Mouse (Mus musculus) heart, postnatal 10 days (tissue): ENCODE data around the gene Mettl7a1. TPM values are rescaled to one million over a fixed set of nuclear protein-coding genes. Genes with fewer than 3 reads are reported as not detected.
"Not testable (repeated sequence)": the region's sequence is repeated elsewhere in the genome, so short reads cannot be mapped to it uniquely, and the experiment has no call there.

ENCODE experiments used
- DNase-seq, 2 experiments: peaks; one replicate each; pipeline ENCODE4 v3.0.0; 2021
- intact Hi-C: fragments of 180-260 bp; cut with DNase I; formaldehyde crosslinking; loops from one replicate; pipeline ENCODE4 v1.15.1; 2025
- total RNA-seq, 2 experiments: library from RNA; stranded (reverse); gene quantifications; 2 replicates each; pipeline ENCODE4 v1.2.3; 2021

Mettl7a1 gene
- total RNA-seq, 2 experiments from 2014 or later, result 19.6 to 22.9 TPM

DNA sequence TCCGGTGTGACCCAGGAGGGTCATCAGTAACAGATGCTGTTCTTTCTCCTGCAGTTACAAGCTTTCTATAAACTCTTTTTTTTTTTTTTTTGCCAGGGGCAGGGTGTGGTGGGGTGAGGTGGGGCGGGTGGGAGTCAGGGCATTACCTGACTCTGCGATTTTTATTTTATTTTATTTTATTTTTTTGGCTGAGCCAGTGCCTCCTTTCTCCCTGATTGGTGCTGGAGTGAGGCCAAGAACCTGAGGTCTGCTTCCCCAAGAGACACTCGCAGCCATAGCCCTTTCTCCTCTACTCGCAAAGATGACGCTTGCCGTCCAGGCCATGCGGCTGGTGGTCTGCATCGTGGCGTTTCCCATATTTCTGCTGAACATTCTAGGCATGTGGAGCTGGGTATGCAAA is 30.7 kb downstream of the Mettl7a1 start, which contains the start of gene Mettl7a3:
TSS of gene Mettl7a3 (plus strand) at position 301 of the 400 bp plus-strand sequence.
- no peak for DNase-seq
- intact Hi-C loops, result loop anchor here (5.0 kb wide), 1 partner anchor 128 kb away; no protein-coding TSS in a partner anchor

DNA sequence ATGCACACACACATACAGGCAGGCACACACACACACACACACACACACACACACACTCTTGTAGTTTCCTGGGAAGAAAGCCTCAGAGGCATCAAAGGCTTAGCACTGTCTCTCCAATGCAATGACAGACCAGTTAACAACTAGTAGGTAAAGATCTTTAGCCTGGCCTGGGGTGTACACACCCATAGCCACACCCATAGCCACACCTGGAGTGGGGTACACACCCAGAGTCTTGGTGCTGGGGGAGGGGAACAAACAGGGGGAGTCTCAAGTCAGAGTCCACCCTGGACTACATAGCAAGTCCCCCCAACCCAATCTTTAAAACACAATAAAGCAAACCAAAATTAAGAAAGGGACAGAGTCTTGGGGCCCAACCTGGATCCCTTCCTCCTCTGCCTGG is 33.4 kb downstream of the Mettl7a1 start:
- intact Hi-C loops, result loop anchor here (5.0 kb wide), 1 partner anchor 125 kb away; no protein-coding TSS in a partner anchor
- not testable (repeated sequence) for DNase-seq

DNA sequence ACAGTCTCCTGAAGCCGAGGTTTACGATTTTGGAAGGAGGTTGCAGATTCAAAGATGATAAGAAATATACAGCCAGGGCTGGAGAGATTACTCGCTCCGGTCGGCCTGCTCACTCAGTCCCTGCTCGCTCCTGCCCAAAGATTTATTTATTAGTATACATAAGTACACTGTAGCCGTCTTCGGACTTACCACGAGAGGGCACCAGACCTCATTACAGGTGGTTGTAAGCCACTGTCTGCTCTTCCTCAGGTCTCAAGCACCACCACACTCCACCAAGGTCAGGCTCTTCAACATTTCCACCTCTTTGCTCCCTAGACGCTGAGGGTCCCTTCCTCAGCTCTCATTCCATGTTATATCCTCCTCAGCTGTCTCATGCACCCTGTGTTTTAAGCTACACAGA is 33.9 kb downstream of the Mettl7a1 start:
- peak; percentile 56 to 70 for DNase-seq
- intact Hi-C loops, result loop anchor here (5.0 kb wide), 1 partner anchor 124 kb away; no protein-coding TSS in a partner anchor

DNA sequence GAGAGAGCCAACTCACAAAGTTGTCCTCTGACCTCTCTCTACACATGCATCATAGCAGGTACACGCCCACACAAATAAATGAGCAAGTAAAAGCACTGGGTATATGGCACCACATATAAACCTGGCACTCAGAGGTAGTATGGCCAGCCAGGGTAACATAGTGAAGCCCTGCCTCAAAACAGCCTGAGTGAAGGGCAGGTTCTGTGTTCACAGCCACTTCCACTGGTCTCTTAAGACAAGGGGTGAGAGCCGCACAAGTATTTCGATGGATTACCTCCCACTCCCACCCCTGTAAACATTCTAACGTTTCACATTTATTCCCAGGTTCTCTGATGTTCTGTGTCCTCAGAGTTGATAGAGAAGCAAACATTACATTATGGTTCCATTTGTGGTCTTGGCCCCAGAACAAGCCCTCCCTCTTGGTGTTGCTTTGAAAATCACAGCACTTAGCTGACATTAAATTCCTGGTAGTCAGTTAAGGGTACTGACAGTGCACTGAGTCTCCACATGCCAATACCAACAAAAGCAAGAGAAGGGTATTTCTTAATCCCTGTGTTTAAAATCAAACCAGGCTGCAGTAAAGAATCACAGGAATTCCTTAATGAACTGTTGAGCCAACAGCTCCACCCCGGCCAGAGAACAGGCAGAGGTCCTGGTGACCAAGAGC is 37.5 kb downstream of the Mettl7a1 start:
- DNase-seq, intact Hi-C loops: not testable (repeated sequence)

DNA sequence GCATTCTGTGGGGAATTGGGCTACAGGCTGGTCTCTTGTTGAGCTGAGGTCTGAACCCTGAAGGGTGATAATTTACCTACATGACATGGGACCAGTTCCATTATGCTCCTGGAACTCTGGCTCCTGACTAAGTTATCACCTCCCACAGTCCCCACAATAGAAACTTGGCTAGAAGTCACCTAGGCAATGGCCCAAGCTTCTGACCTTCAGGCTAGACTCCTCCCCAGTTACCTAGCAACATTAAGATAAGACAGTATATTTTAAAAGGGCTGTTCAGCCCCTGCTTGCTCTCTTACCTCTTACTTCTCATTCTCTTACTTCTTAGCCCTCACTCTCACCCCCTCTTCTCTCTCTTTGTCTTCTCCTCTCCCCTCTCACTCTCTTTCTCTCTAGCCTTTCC is 41.5 kb downstream of the Mettl7a1 start:
- intact Hi-C loops, result no loop called here
- peak; percentile 64 to 67 for DNase-seq

DNA sequence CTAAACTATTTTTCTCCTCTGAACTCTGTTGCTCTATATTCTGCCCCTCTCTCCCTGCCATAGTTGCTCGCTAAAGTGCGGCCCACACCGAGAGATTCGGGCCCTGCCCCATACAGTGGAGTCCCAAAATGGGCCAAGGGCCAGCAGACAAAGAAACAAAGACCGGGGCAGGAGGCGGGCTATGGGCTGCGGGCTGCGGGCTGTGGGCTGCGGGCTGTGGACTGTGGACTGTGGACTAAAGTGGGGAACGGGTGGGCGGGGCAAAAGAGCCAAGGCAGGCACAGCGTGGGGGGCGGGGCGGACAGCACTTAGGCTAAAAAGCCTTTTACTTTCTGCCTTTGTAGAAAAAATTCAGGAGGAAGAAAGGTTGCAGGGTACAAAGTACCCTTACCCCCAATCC is 42.8 kb downstream of the Mettl7a1 start:
- intact Hi-C loops, result no loop called here
- no peak for DNase-seq

DNA sequence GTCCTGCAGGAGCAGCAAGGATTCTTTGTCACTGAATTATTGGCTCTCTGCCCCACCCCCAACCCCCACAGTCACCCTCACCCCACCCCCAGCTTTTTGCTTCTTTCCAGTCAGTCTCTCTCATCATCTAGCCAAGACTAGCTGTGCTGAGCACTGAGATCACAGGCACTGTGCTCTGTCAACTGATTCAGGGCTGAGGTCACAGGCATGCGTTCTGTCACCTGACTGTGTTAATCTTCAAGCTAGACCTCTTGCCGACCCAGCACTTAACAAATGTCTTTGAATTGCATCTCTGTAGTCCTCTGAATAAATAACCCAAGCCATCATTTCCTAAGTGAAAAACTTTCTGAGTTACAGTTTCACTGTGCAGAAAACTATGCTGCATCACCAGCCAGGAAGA is 45.6 kb downstream of the Mettl7a1 start:
- DNase-seq, result no peak
- intact Hi-C loops, result no loop called here

DNA sequence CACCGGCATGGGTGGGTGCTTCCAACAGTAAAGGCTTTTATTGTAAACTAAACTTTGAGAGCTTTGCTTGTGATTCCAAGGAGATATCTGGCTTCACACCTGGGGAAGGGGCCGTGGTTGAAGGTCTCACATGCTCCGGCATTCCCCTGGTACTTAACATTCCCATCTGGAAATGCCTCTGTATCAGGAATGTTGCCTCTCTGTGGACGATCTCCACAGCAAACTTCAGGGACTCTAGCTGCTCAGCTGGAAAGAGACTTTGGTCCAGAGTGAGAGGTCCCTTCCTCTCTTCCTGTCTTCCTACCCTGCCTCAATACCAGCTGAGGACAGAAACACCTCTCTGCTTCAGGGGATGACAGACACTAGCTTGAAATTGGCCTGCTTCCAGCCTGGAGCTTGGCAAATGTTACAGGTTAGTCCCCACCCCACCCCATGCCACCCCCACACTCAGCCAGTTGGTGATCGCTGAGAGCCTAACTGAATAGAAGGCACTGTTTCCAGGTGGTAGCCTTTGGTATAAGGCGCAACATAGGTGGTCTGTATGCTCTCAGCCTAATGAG is 47.6 kb downstream of the Mettl7a1 start:
- no peak for DNase-seq
- intact Hi-C loops, result no loop called here

DNA sequence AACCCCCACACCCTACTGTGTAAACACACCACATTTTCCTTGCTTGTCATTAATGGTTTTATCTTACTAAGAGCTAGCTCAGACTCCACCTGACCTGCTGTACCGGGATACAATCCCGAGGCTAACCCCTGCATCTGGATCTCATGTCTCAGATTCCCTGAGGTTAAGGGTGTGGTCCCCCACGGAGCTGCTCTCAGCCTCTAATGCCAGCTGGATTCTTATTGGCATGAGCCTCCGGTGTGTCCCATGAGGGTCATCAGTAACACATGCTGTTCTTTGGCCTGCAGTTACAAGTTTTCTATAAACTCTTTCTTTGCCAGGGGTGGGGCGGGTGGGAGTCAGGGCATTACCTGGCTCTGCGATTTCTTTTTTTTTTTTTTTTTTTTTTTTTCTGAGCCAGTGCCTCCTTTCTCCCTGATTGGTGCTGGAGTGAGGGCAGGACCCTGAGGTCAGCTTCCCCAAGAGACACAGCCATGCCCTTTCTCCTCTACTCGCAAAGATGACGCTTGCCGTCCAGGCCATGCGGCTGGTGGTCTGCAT is 48.8 kb downstream of the Mettl7a1 start, which contains the start of the genes Methig1 and Mettl7a2:
TSS of gene Methig1 (plus strand) at position 439 of the 540 bp plus-strand sequence.
TSS of gene Mettl7a2 (plus strand) at position 490 of the 540 bp plus-strand sequence.
- no peak for DNase-seq
- intact Hi-C loops, result no loop called here

DNA sequence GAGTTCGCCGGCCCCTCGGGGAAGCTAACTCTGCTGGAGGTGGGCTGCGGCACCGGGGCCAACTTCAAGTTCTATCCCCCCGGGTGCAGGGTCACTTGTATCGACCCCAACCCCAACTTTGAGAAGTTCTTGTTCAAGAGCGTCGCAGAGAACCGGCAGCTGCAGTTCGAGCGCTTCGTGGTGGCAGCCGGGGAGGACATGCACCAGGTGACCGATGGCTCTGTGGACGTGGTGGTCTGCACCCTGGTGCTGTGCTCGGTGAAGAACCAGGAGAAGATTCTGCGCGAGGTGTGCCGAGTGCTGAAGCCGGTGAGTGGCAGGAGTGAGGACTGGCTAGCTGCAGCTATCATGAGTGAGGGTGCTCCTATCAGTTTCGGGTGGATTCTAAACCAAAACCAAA is 49.5 kb downstream of the Mettl7a1 start:
- intact Hi-C loops, DNase-seq: not testable (repeated sequence)

DNA sequence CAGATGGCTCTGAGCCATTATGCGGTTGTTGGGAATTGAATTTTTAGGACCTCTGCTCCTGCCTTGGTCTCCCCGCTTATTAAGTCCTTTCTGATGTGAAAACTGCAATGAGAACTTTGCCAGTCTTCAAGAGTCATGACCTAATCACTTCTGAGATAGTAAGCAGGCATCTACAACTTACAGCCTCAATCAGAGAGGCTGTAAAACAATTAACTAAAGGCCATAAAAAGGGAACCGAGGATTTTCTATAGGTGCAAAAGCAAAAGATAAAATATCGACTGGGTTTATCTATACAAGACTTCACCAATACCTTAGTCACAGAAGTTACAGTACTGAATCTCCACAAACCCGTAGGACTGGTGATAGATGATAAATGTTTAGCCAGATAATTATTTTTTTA is 51.9 kb downstream of the Mettl7a1 start:
- DNase-seq, result no peak
- intact Hi-C loops, result no loop called here

DNA sequence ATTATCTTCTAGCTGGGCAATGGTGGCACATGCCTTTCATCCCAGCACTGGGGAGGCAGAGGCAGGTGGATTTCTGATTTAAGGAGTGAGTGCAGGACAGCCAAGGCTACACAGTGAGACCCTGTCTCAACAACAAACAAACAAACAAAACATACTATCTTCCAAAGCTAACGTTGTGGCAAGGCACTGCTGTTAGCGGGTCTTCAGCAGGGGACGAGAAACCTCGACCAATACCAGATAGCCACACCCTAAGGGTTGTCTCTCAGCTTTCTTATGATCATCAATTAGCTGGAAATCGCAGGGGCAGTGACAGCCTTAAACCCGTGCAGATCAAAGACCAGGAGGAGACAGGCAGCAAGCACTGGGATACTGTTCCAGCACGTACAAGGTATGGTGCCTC is 60.3 kb downstream of the Mettl7a1 start, which contains the start of gene Higd1c:
TSS of gene Higd1c (plus strand) at position 301 of the 400 bp plus-strand sequence.
- no peak for DNase-seq
- intact Hi-C loops, result no loop called here

DNA sequence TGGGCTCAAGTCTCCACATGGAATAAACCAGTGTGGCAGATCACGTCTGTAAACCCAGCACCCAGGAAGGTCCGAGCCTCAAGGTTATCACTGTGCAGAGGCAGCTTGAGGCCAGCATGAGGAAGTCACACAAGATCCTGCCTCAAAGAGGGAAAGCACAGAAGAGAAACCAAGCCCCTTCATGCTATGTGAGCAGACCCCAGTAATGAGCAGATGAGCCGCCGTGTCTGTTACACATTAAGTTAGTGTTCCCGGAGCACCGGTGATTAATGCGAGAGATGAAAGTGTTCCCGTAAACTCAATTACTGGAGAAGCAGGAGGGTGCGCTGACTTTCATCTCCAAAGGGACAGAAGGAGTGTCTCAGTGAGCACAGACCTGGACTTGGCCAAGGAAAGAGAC is 62.0 kb downstream of the Mettl7a1 start:
- DNase-seq, intact Hi-C loops: not testable (repeated sequence)

DNA sequence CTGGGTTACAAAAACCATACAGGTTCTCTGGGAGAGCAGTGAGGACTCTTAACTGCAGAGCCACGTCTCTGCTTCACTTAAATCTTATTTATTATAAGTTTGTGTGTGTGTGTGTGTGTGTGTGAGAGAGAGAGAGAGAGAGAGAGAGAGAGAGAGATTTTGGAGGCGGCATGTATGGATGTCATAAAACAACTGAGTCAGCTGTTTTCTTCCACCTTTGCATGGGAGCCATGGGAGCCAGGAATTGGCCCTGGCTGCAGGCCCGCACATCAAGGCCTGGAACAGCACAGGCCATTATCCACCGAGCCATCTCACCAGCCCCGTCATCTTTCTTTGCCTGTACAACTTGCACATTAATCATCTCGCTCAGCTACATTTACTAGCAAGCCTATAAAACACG is 63.2 kb downstream of the Mettl7a1 start:
- intact Hi-C loops, result no loop called here
- no peak for DNase-seq

DNA sequence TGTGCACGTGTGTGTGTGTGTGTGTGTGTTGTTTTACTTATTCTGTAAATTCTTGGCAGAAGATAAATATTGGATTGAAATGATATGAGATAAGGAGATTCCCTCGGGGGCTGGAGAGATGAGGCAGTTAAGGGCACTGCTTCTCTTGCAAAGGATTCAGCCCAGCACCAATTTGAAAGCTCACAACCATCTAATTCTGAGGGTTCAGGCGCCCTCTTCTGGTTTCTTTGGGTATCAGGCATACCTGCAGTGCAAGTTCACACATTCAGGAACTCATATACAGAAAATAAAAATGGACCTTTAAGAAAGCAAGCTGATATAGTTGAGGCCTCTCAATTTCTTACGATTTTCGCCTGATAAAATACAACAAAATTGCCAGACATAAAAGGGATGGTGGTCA is 71.1 kb downstream of the Mettl7a1 start:
- peak; percentile 53 to 75 for DNase-seq
- intact Hi-C loops, result loop anchor here (2.0 to 10.0 kb wide), 2 partner anchors 112 to 350 kb away; no protein-coding TSS in a partner anchor

DNA sequence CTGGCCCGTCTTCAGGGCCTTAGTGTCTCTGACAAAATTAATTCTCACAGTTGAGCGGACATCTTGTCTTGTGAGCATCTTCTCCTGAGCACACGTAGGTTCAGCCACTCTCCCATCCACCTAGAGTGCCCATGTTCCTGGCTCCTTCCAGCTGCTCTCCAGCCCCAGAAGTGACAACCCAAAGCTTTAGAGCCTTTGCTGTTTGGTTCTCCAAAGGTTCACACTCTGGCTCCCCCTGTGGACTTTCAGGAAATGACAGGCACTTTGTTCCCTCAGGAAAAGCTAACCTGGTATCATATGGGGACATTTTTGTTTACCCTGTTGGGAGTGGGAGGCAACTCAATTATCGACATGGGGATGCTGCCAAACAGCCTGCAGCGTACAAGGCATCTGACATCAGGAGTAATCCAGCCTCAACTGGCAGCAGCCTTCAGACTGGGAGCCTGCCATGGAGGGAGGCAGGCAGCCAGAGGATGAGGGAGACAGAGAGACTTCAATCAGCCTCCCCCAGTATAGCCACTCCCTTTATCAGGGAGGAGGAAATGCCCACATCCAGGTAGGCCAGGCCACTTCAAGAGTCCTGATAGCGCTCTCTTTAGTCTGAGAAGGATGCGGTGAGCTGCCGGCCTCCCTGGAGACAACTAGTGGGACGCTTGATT is 74.0 kb downstream of the Mettl7a1 start:
- intact Hi-C loops, result loop anchor here (10.0 kb wide), 1 partner anchor 353 kb away; no protein-coding TSS in a partner anchor
- DNase-seq, result peak; percentile 15 to 23

Other genes with a start within 250 kb of the Mettl7a1 start
- 10 to 100 TPM; 45.8 to 52.5 TPM for gene Atf1, start 76.3 kb upstream of the Mettl7a1 start, total RNA-seq
- gene Tmprss12, start 23.3 kb upstream of the Mettl7a1 start, total RNA-seq, result not detected
- gene Mettl7a3, start 30.8 kb downstream of the Mettl7a1 start, total RNA-seq, result not detected
- not detected for gene Methig1, start 49.0 kb downstream of the Mettl7a1 start, total RNA-seq
- under 1 TPM; 0.45 to 0.53 TPM for gene Mettl7a2, start 49.1 kb downstream of the Mettl7a1 start, total RNA-seq
- not detected for gene Higd1c, start 60.4 kb downstream of the Mettl7a1 start, total RNA-seq
- not detected for gene Gm5475, start 118.0 kb downstream of the Mettl7a1 start, total RNA-seq
- 10 to 100 TPM; 45.0 to 46.7 TPM for gene Slc11a2, start 120.9 kb downstream of the Mettl7a1 start, total RNA-seq
- 10 to 100 TPM; 22.3 to 44.6 TPM for gene Letmd1, start 164.9 kb downstream of the Mettl7a1 start, total RNA-seq
- gene Csrnp2, start 191.3 kb downstream of the Mettl7a1 start, total RNA-seq, result 1 to 10 TPM; 2.8 to 5.0 TPM
- 10 to 100 TPM; 13.3 to 15.0 TPM for gene Tfcp2, start 247.9 kb downstream of the Mettl7a1 start, total RNA-seq